In the genomic region with DNA sequence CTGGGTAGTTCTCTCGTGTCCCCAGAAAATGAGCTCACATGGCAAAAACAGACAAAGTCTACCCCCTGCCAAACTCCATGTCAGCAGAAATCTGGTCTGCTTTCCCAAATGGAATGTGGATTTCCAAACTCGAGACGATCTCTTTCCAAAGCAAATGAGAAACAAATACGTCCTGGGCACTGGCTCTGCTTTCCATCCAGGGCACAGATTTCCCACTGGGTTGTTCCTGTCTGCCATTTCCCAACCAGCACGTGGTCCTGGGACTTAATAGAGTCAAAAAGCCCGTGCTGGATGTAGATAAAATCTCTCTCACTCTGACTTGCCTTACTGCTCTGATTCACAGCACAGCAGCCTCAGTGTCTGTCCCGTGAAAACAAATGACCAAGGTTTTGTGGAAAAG, we compare ENCODE assay signal across 9 mouse cellular contexts.
DNase-seq lines count a peak whose midpoint lies in the region; ATAC-seq lines count a peak whose summit lies in the region.
"Had no signal": no experiment of that assay in that cellular context is flagged by ENCODE, and none has a peak within 500 bp of the region (broad histone marks: within the 10 kb centered on the region; RNA-seq: fewer than 3 reads in every experiment).

No protein-coding gene starts in this region.

- 0 out of 2 replicates have a peak overlapping the region, but pooled peaks have one; percentile 33 for H3K27ac ChIP-seq in heart, embryonic 15.5 days
- no peak overlapping the region for H3K27ac ChIP-seq in midbrain, embryonic 11.5 days (ENCODE audit: low read depth, low read length)
- no peak overlapping the region for H3K27ac ChIP-seq in midbrain, embryonic 16.5 days (ENCODE audit: low read length)
- peak overlapping the region; percentile 87 for H3K27ac ChIP-seq in embryonic facial prominence, embryonic 14.5 days (replicated peaks; ENCODE audit: low read depth, low read length)

- H3K27me3 ChIP-seq in heart, embryonic 15.5 days, result no peaks in the 10 kb centered on the region
- no peaks in the 10 kb centered on the region for H3K27me3 ChIP-seq in midbrain, embryonic 11.5 days (ENCODE audit: control insufficient read depth, insufficient read depth, low read length)
- H3K27me3 ChIP-seq in midbrain, embryonic 16.5 days (ENCODE audit: control insufficient read depth, insufficient read depth, low read depth, low read length), result no peaks in the 10 kb centered on the region
- H3K27me3 ChIP-seq in embryonic facial prominence, embryonic 14.5 days (replicated peaks; ENCODE audit: control insufficient read depth, insufficient read depth, low read length), result no peaks in the 10 kb centered on the region

- no peak overlapping the region for H3K4me2 ChIP-seq in heart, embryonic 15.5 days
- H3K4me2 ChIP-seq in midbrain, embryonic 11.5 days, result no peak overlapping the region
- H3K4me2 ChIP-seq in midbrain, embryonic 16.5 days (ENCODE audit: low read length), result no peak overlapping the region
- no peak overlapping the region for H3K4me2 ChIP-seq in embryonic facial prominence, embryonic 14.5 days (ENCODE audit: low read depth, low read length)

- no peak overlapping the region for H3K9ac ChIP-seq in heart, embryonic 15.5 days
- H3K9ac ChIP-seq in midbrain, embryonic 11.5 days (ENCODE audit: low read length), result no peak overlapping the region
- no peak overlapping the region for H3K9ac ChIP-seq in midbrain, embryonic 16.5 days (ENCODE audit: low read depth, low read length)
- no peak overlapping the region for H3K9ac ChIP-seq in embryonic facial prominence, embryonic 14.5 days (ENCODE audit: low read depth, low read length)

- no peak for DNase-seq in heart, postnatal 14 days
- peak; percentile 61 for DNase-seq in midbrain, embryonic 11.5 days (ENCODE audit: low spot score, missing footprints)
- DNase-seq in embryonic facial prominence, embryonic 14.5 days (ENCODE audit: low spot score), result peak; percentile 91
- peak; percentile 53 for DNase-seq in skeletal muscle tissue, adult 2 months (ENCODE audit: low read depth, low spot score)
- no peak for DNase-seq in right cerebral cortex, postnatal 36 days (ENCODE audit: low spot score in 2 of 2)
- no peak for DNase-seq in retina, embryonic 14.5 days (ENCODE audit: low spot score)
- DNase-seq: thymus, postnatal 36 days had no signal

- WGBS in heart, embryonic 15.5 days, result 49% methylated on average over 7 of the region's 7 CpGs
- 61% methylated on average over 7 of the region's 7 CpGs for WGBS in midbrain, embryonic 11.5 days
- WGBS in midbrain, embryonic 16.5 days, result 62% methylated on average over 7 of the region's 7 CpGs
- 27% methylated on average over 7 of the region's 7 CpGs for WGBS in embryonic facial prominence, embryonic 14.5 days

- ATAC-seq in heart, embryonic 15.5 days (replicated peaks; ENCODE audit: insufficient number of reproducible peaks, insufficient read depth, low FRiP score, low read depth), result no peak
- ATAC-seq in midbrain, embryonic 11.5 days (ENCODE audit: low FRiP score), result no peak
- ATAC-seq in midbrain, embryonic 16.5 days, result no peak
- peak; percentile 42 for ATAC-seq in embryonic facial prominence, embryonic 14.5 days (ENCODE audit: low read depth)

- intact Hi-C loops in heart, postnatal 14 days (cut with DNase I), result no loop called here

- H3K36me3 ChIP-seq in heart, embryonic 15.5 days, result no peaks in the 10 kb centered on the region
- no peaks in the 10 kb centered on the region for H3K36me3 ChIP-seq in midbrain, embryonic 11.5 days (ENCODE audit: control insufficient read depth, insufficient read depth, low read length)
- no peaks in the 10 kb centered on the region for H3K36me3 ChIP-seq in midbrain, embryonic 16.5 days (ENCODE audit: control insufficient read depth, insufficient read depth, low read length)
- H3K36me3 ChIP-seq in embryonic facial prominence, embryonic 14.5 days (ENCODE audit: control insufficient read depth, insufficient read depth, low read length), result no peaks in the 10 kb centered on the region

- H3K4me1 ChIP-seq in heart, embryonic 15.5 days (replicated peaks), result peaks cover 12% of the 10 kb centered on the region
- no peaks in the 10 kb centered on the region for H3K4me1 ChIP-seq in midbrain, embryonic 11.5 days (ENCODE audit: control insufficient read depth, insufficient read depth, low read length)
- peaks cover 4% of the 10 kb centered on the region for H3K4me1 ChIP-seq in midbrain, embryonic 16.5 days (ENCODE audit: control insufficient read depth, insufficient read depth, low read length)
- H3K4me1 ChIP-seq in embryonic facial prominence, embryonic 14.5 days (ENCODE audit: control insufficient read depth, insufficient read depth, low read length), result peaks cover 30% of the 10 kb centered on the region

- H3K4me3 ChIP-seq in heart, embryonic 15.5 days, result no peak overlapping the region
- no peak overlapping the region for H3K4me3 ChIP-seq in midbrain, embryonic 11.5 days (ENCODE audit: low read depth, low read length)
- H3K4me3 ChIP-seq in midbrain, embryonic 16.5 days (ENCODE audit: low read depth, low read length), result no peak overlapping the region
- H3K4me3 ChIP-seq in embryonic facial prominence, embryonic 14.5 days (ENCODE audit: low read depth, low read length), result no peak overlapping the region

- H3K9me3 ChIP-seq in heart, embryonic 15.5 days (replicated peaks), result no peaks in the 10 kb centered on the region
- no peaks in the 10 kb centered on the region for H3K9me3 ChIP-seq in midbrain, embryonic 11.5 days (ENCODE audit: control insufficient read depth, low read length)
- H3K9me3 ChIP-seq in midbrain, embryonic 16.5 days (replicated peaks; ENCODE audit: control insufficient read depth, low read length, poor library complexity, severe bottlenecking), result no peaks in the 10 kb centered on the region
- H3K9me3 ChIP-seq in embryonic facial prominence, embryonic 14.5 days (ENCODE audit: control insufficient read depth, low read length), result no peaks in the 10 kb centered on the region

Comparison
In these comparisons a context has a peak if more than half of its experiments do, and no peak if none do; other contexts are left out.
1. H3K27ac ChIP-seq: peak in heart, embryonic 15.5 days (single experiment) and embryonic facial prominence, embryonic 14.5 days (single experiment); none in midbrain, embryonic 11.5 days (single experiment) and midbrain, embryonic 16.5 days (single experiment).
2. DNase-seq: peak in midbrain, embryonic 11.5 days (single experiment), embryonic facial prominence, embryonic 14.5 days (single experiment) and skeletal muscle tissue, adult 2 months (single experiment); none in heart, postnatal 14 days (0 of 2), right cerebral cortex, postnatal 36 days (0 of 2) and retina, embryonic 14.5 days (single experiment).